15 mouse cellular contexts compared by ENCODE assay signal in genomic region chr5:51439773-51440172, GRCm38 (mm10).
DNase-seq lines count a peak whose midpoint lies in the region; ATAC-seq and TF ChIP-seq lines count a peak whose summit lies in the region.
"Had no signal": no experiment of that assay in that cellular context is flagged by ENCODE, and none has a peak within 500 bp of the region (broad histone marks: within the 10 kb centered on the region; RNA-seq: fewer than 3 reads in every experiment).

No protein-coding gene starts in this region.

- no peaks in the 10 kb centered on the region for H3K4me1 ChIP-seq in midbrain, embryonic 11.5 days (ENCODE audit: control insufficient read depth, insufficient read depth, low read length)
- H3K4me1 ChIP-seq in midbrain, postnatal 0 days (ENCODE audit: insufficient read depth, low read length), result no peaks in the 10 kb centered on the region
- peaks cover 26% of the 10 kb centered on the region for H3K4me1 ChIP-seq in heart, embryonic 13.5 days
- peaks cover 9% of the 10 kb centered on the region; the same call in 1 of the 2 replicates for H3K4me1 ChIP-seq in small intestine, adult 2 months (ENCODE audit: control insufficient read depth, insufficient read depth, insufficient read length, low read length)
- H3K4me1 ChIP-seq: lung, embryonic 15.5 days; midbrain, embryonic 13.5 days; stomach, embryonic 15.5 days had no signal

- no peaks in the 10 kb centered on the region for H3K27me3 ChIP-seq in midbrain, embryonic 11.5 days (ENCODE audit: control insufficient read depth, insufficient read depth, low read length)
- no peaks in the 10 kb centered on the region for H3K27me3 ChIP-seq in midbrain, postnatal 0 days (ENCODE audit: insufficient read depth, low read length)
- no peaks in the 10 kb centered on the region for H3K27me3 ChIP-seq in heart, embryonic 13.5 days (replicated peaks)
- no peaks in the 10 kb centered on the region for H3K27me3 ChIP-seq in small intestine, adult 2 months (ENCODE audit: control insufficient read depth, insufficient read depth, low read length)
- H3K27me3 ChIP-seq: limb, embryonic 12.5 days; lung, embryonic 15.5 days; midbrain, embryonic 13.5 days; stomach, embryonic 15.5 days had no signal

- no peak overlapping the region for H3K27ac ChIP-seq in midbrain, embryonic 11.5 days (ENCODE audit: low read depth, low read length)
- H3K27ac ChIP-seq in midbrain, postnatal 0 days (ENCODE audit: low read depth, low read length), result no peak overlapping the region
- peak overlapping the region; percentile 65 for H3K27ac ChIP-seq in heart, embryonic 13.5 days (replicated peaks)
- peak overlapping the region; percentile 31; the same call in 1 of the 2 replicates for H3K27ac ChIP-seq in small intestine, adult 2 months (ENCODE audit: insufficient read depth, low read depth, low read length)
- H3K27ac ChIP-seq: heart, adult 2 months; limb, embryonic 12.5 days; lung, embryonic 15.5 days; midbrain, embryonic 13.5 days; stomach, embryonic 15.5 days had no signal

- 47% methylated on average over 4 of the region's 4 CpGs for WGBS in midbrain, embryonic 11.5 days
- 47% methylated on average over 4 of the region's 4 CpGs for WGBS in midbrain, postnatal 0 days
- WGBS in heart, embryonic 13.5 days, result 9% methylated on average over 4 of the region's 4 CpGs
- WGBS in small intestine, adult 2 months, result 13% methylated on average over 4 of the region's 4 CpGs

- H3K9ac ChIP-seq in midbrain, embryonic 11.5 days (ENCODE audit: low read length), result no peak overlapping the region
- H3K9ac ChIP-seq in midbrain, postnatal 0 days (replicated peaks; ENCODE audit: low read length, poor library complexity, severe bottlenecking), result no peak overlapping the region
- no peak overlapping the region for H3K9ac ChIP-seq in heart, embryonic 13.5 days
- H3K9ac ChIP-seq: limb, embryonic 12.5 days; lung, embryonic 15.5 days; midbrain, embryonic 13.5 days; stomach, embryonic 15.5 days had no signal

- H3K9me3 ChIP-seq in midbrain, embryonic 11.5 days (ENCODE audit: control insufficient read depth, low read length), result no peaks in the 10 kb centered on the region
- no peaks in the 10 kb centered on the region for H3K9me3 ChIP-seq in midbrain, postnatal 0 days (ENCODE audit: low read length)
- no peaks in the 10 kb centered on the region for H3K9me3 ChIP-seq in heart, embryonic 13.5 days
- H3K9me3 ChIP-seq: limb, embryonic 12.5 days; lung, embryonic 15.5 days; midbrain, embryonic 13.5 days; stomach, embryonic 15.5 days had no signal

- H3K4me3 ChIP-seq in midbrain, embryonic 11.5 days (ENCODE audit: low read depth, low read length), result no peak overlapping the region
- no peak overlapping the region for H3K4me3 ChIP-seq in midbrain, postnatal 0 days (ENCODE audit: low read depth, low read length)
- H3K4me3 ChIP-seq in heart, embryonic 13.5 days, result no peak overlapping the region
- no peak overlapping the region for H3K4me3 ChIP-seq in small intestine, adult 2 months (ENCODE audit: low read depth, low read length)
- H3K4me3 ChIP-seq: heart, adult 2 months; limb, embryonic 12.5 days; lung, embryonic 15.5 days; midbrain, embryonic 13.5 days; stomach, embryonic 15.5 days had no signal

- no peak for TF ChIP-seq POLR2A in small intestine, adult 2 months (IDR thresholded peaks at IDR 0.05; ENCODE audit: low read depth, low read length)

- no peak for ATAC-seq in midbrain, embryonic 11.5 days (ENCODE audit: low FRiP score)
- ATAC-seq in midbrain, postnatal 0 days (ENCODE audit: low FRiP score), result no peak
- peak; percentile 42; the same call in 1 of the 2 replicates for ATAC-seq in heart, embryonic 13.5 days (ENCODE audit: extremely low read depth, insufficient number of reproducible peaks, low FRiP score, low TSS enrichment)
- ATAC-seq: inflammation-experienced regulatory T-cells, adult 6 months; midbrain, embryonic 13.5 days had no signal

- no peaks in the 10 kb centered on the region for H3K36me3 ChIP-seq in midbrain, embryonic 11.5 days (ENCODE audit: control insufficient read depth, insufficient read depth, low read length)
- no peaks in the 10 kb centered on the region for H3K36me3 ChIP-seq in midbrain, postnatal 0 days (ENCODE audit: insufficient read depth, low read length)
- H3K36me3 ChIP-seq in heart, embryonic 13.5 days, result no peaks in the 10 kb centered on the region
- no peaks in the 10 kb centered on the region for H3K36me3 ChIP-seq in small intestine, adult 2 months (ENCODE audit: control insufficient read depth, insufficient read depth, low read length)
- H3K36me3 ChIP-seq: limb, embryonic 12.5 days; lung, embryonic 15.5 days; midbrain, embryonic 13.5 days; stomach, embryonic 15.5 days had no signal

- H3K4me2 ChIP-seq in midbrain, embryonic 11.5 days, result no peak overlapping the region
- H3K4me2 ChIP-seq in midbrain, postnatal 0 days (ENCODE audit: low read depth, low read length, poor library complexity, severe bottlenecking), result no peak overlapping the region
- peak overlapping the region; percentile 44 for H3K4me2 ChIP-seq in heart, embryonic 13.5 days
- H3K4me2 ChIP-seq: limb, embryonic 12.5 days; lung, embryonic 15.5 days; midbrain, embryonic 13.5 days; stomach, embryonic 15.5 days had no signal

- peak; percentile 47 for DNase-seq in adrenal gland, adult 2 months
- no peak for DNase-seq in adrenal gland, postnatal 4 days (ENCODE audit: low spot score in 2 of 2)
- DNase-seq in midbrain, embryonic 11.5 days (ENCODE audit: low spot score, missing footprints), result peak; percentile 73
- DNase-seq in midbrain, postnatal 0 days (ENCODE audit: low spot score), result no peak
- DNase-seq in thymus, postnatal 0 days (ENCODE audit: low spot score), result no peak
- no peak for DNase-seq in cerebellum, adult 11 months
- DNase-seq: cerebellum, adult 9-10 months had no signal

- TF ChIP-seq CTCF in midbrain, postnatal 0 days (IDR thresholded peaks at IDR 0.05), result no peak
- no peak for TF ChIP-seq CTCF in small intestine, adult 2 months (IDR thresholded peaks at IDR 0.05; ENCODE audit: extremely low read depth, insufficient read length, insufficient replicate concordance, low read depth, low read length)

Comparison
In these comparisons a context has a peak if more than half of its experiments do, and no peak if none do; other contexts are left out.
1. DNase-seq: peak in adrenal gland, adult 2 months (single experiment) and midbrain, embryonic 11.5 days (single experiment); none in adrenal gland, postnatal 4 days (0 of 2), midbrain, postnatal 0 days (single experiment), thymus, postnatal 0 days (single experiment) and cerebellum, adult 11 months (single experiment).
2. H3K27ac ChIP-seq: peak in heart, embryonic 13.5 days (single experiment) and small intestine, adult 2 months (single experiment); none in midbrain, embryonic 11.5 days (single experiment) and midbrain, postnatal 0 days (single experiment).